Mouse (Mus musculus): ENCODE measurements at regions not wholly inside any gene's neighbourhood (a gene's known extent, or its start where the extent isn't known, plus 50 kb on each side); places are given as distances from the start of the nearest gene placed in this dataset.

DNA sequence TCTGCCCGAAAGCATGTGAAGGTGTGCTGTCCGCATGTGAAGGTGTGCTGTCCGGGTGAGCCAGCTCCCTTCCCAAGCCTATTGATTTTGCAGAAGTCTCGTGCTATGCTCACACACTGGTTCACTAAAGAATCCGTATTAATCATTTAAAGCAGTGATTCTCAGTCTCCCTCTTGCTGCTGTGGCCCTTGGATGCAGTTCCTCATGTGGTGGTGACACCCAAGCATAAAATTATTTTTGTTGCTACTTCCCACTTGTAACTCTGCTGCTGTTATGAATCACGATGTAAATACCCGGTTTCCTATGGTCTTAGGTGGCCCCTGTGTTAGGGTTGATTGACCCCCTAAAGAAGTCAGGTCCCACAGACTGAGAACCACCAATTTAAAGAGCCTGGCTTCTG is 55.7 kb upstream of the Emb start:
- DNase-seq (ENCODE audit: low read depth) = no peak

DNA sequence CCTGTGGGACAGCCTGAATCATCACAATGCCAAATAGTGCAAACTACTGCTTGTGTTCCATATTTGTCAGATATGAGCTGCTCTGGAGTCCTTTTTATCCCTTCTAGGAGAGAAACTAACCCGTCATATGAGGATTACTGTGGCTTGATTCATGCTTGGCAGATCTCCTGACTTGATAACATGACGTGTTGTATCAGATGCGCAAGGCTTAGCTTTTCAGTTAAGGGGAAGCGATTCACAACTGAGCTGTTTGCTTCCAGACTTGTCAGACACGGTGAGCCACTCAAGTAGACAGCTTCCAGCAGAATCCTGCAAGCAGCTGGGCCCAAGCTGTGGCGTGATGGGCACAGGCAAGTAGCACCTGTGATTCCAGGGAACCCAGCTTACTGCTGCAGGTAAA is 64.5 kb upstream of the Emb start:
- peak; percentile 86 for DNase-seq (ENCODE audit: low read depth)

- DNase-seq (ENCODE audit: low read depth) = peak; percentile 37
These were observed 65.1 kb upstream of the Emb start for GRCm38 (mm10) chr13:117143255-117143654.

DNA sequence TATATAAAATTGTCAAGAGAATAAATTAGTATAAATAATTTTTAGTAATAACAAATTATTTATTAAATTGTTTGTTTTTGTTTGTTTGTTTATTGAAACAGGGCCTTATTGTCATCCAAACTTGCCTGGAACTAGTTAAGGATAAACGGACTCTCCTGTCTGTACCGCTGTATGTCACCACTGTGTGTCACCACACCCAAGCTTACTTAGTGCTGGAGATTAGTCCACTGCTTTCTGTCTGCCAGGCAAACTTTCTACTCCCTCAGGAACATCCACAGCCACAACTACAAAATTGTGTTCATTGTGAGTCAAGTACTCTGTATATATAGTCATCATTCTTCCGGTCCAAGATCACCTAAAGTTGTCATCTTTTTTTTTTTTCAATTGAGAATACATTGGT is 74.0 kb upstream of the Emb start:
- peak; percentile 13 for DNase-seq (ENCODE audit: low read depth)

GRCm38 (mm10) chr13:117132123-117132522 is 76.2 kb upstream of the Emb start:
- DNase-seq (ENCODE audit: low read depth) = no peak

- no peak for DNase-seq (ENCODE audit: low read depth)
These were observed 80.4 kb upstream of the Emb start for GRCm38 (mm10) chr13:117127813-117128549.

GRCm38 (mm10) chr13:117127116-117127728 is 81.1 kb upstream of the Emb start:
- peak; percentile 62 for DNase-seq (ENCODE audit: low read depth)

DNA sequence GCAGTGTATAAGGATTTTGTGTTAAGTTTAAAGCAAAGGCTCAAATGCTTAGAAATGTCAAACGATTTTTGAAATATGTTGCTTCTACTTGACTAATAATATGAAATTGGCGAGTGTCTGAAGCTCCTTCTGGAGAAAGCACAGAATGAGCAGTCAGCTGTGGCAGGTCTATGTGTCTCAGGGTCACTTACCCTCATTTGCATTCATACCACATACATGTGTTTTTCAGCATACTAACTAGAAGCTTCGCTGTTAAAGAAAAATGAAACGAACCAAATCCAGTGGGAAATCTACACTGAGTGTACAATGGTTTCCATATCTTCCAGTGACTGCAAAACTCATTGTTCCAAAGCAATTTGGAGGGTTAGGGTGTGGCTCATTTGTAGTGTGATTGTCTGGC is 88.7 kb upstream of the Emb start:
- DNase-seq (ENCODE audit: low read depth) = no peak

DNA sequence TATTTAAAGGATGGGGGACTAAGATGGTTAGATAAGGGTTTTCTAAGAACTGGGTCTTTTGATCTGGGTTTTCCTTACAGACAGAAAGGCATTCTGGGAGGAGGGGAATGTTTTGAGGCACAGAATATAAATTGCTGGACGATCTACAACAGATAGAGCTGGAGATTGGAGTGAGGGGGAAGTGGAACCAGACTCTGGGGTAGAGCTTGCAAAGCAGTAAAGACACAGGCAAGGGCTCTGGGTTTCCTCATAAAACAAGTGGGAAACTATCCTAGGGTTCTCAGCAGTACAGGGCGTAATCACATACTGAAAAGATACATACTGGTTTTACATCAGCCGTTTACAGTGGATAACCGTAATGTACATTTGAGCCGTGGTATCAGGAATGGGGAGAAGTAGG is 89.5 kb upstream of the Parp8 start:
- no peak for DNase-seq (ENCODE audit: low read depth)

GRCm38 (mm10) chr13:117112424-117112823 is 87.1 kb upstream of the Parp8 start:
- DNase-seq (ENCODE audit: low read depth) = no peak

DNA sequence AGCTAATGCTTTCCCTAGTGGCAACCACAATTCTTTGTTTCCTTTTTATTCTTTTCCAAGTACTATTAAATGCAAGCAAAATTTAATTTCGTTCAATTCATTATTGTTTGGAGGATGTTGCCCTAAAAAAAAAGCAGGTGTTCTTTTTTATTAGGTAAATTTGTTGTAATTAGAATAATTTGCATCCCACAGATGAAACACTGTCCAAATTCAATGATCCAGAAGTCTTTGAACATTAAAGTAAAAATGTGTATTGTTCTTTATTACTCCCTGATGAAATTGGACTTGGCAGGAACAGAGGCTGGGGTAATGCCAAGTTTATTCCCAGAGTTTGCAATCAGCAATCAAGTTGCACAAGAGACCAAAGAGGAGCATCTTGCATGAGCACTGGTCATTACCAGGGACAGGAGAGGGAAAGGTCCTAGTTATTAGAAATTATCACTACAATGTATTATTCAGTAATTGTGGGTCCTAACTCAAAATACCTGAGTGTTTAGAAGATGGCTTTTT is 79.9 kb upstream of the Parp8 start:
- DNase-seq (ENCODE audit: low read depth) = peak; percentile 12

- no peak for DNase-seq (ENCODE audit: low read depth)
These were observed 69.4 kb upstream of the Parp8 start for GRCm38 (mm10) chr13:117094773-117095172.

DNA sequence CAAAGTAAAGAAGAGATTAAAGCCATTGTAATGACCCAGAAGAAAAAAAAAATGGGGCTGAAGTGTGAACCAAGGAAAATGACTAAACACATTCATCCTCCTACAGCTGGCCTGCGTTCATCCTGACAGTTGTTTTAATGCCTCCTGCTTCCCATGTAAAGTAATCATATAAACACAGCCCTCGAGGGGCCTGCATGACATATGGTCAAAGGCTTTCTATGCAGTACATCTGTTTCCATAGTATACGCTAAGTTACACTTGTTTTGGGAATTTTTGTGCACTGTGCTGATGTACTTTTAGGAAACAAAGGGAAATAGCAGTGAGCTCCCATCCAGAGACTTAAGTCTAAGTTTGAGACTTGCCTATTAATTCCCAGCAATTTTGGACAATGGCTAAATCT is 63.3 kb upstream of the Parp8 start:
- DNase-seq (ENCODE audit: low read depth) = no peak

GRCm38 (mm10) chr13:117082758-117083157 is 57.4 kb upstream of the Parp8 start:
- DNase-seq (ENCODE audit: low read depth) = peak; percentile 4

- peak; percentile 9 for DNase-seq (ENCODE audit: low read depth)
These were observed 54.0 kb upstream of the Parp8 start for GRCm38 (mm10) chr13:117079316-117079715.

All from NIH3T3 (cell line).